Mouse (Mus musculus): ENCODE data around the gene Clk3.

DNA sequence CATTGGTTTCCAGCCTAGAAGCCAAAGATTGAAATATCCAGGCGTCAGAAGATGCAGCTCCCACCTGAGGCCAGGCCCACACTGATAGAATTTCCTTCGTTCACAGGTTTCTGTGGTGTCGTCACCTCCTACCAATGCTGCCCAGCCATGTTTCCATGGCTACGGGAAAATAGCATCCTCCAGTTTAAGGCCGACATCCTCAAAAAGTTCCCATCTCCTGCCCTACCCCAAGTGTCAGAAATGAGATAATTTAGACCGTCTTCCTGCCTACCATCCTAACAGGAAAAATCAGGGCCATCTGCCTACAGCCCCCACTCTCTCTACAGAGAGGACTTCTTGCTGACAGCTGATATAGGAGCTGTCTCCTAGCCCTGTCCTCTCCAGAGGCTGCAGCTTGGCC, 771 bp upstream of the Clk3 start:
- TF ChIP-seq GATA1 (IDR thresholded peaks at IDR 0.05; ENCODE audit: borderline replicate concordance, low read length), result no peak
- no peak for TF ChIP-seq FLI1 (IDR thresholded peaks at IDR 0.05; ENCODE audit: low read length)
